Mouse (Mus musculus): Measurements from ENCODE around the gene Fgfr2.

The Fgfr2 gene

DNA sequence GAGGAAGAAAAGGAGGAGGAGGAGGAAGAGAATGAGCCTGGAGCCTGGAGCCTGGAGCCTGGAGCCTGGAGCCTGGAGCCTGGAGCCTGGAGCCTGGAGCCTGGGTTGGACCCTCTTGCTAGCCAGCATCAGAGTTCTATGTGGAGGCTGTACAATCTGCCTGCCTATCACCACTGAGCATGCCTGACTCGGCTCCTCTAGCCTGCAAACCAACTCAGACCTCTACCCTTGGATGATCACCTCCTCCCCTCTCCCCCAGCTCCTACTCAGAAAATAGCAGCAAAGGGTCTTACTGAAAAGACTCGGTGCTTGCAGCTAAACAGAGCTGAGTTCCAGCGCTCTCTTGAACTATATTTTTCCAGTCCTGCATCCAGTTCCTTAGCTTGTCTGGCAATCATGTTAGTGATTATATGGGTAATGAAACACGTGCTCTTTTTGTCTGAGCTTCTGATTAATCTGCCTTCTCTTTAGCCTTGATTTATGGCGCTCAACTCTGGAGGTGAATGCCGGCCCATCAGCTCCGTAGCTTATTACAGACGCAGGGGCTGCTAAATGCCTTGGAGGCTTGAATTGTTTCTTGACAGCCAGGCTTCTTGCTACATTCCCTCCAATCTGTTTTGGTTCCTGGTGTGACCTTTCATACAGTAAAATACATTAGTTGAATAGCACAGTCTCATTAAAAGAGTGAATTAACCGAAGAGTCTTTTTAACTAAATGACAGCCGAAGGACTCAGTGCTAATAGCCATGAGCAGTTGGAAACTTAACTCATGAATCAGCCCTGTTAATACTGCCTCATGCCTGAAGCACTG is 1345.5 kb downstream of the Fgfr2 start:
- DNase-seq: no peak

DNA sequence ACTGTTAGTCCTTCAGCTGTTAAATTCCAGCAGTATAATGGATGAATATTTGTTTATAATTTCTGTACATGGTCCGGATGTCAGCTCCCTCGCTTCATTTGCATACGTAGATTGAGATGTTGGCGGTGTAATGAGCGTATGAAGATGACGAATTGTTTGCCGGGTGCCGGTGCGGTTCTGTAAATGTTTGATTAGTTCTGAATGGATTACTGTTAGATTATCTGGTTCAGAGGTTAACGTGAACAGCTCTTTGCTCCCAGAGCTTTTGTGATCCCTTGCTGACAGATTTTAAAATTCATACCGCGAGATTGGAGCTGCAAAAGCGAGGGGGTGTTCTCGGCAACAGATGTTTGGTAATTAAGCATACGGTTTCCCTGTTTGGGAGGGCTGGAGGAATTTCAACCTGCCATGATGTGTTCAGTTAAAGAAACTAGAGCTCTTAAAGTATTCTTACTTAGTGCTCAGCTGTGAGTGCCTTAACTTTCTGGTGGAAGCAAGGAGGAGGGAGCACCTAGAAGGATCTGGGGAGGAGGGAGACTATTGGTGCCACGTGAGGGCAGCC is 1346.9 kb downstream of the Fgfr2 start:
- no peak for DNase-seq

DNA sequence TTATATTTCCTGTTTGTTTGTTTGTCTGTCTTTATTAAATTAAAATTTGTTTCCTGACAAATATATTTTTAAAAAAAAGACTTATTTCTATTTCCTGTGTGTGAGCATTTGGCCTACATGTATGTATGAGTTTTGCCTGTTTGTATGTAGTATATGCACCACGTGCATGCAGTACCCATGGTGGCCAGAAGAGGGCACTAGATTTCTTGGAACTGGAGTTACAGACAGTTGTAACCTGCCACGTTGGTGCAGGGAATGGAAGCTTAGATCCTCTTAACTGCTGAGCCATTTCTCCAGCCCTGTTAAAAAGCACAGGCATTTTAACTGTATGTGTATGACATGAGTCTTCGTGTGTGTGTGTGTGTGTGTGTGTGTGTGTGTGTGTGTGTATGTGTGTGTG is 1365.2 kb downstream of the Fgfr2 start:
- no peak for DNase-seq

DNA sequence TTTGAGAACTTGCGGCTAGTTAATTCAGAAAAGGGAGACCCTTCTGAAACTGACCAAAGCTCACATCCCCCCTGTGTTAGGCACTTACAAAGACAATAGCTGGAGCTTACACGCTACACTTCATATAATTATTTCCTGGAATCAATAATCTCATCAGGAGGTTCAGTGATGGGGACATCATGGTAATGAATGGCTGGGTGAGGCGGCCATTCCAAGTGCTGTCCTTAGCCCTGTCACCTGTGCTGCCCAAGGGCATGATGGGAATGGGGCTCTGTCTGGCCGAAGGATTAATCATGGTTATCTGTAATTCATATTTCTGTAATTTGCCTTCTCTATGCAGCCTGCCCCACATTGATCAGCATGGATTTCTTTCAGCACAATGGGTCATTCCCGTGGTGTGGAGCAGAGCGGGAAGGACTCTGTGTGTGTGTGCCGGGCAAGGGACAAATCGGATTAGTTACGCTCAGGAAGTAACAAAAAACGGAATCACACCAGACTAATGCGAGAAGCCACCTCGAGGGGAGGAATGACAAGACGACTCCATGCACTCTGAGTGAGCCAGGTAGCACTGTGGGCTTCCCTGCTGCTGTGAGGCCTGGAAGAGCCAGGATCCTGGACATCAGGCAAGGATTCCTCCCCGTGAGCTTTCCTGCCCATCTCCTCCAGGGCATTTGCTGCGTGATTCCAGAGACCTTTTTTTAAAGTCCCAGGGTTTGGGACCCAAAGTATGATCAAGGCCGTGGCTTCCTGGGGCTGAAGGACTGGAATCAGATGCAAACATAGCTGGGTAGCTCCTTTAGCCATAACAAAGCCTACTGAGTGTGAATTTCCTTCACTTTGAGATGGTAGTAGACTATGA is 1375.8 kb downstream of the Fgfr2 start:
- DNase-seq: no peak

DNA sequence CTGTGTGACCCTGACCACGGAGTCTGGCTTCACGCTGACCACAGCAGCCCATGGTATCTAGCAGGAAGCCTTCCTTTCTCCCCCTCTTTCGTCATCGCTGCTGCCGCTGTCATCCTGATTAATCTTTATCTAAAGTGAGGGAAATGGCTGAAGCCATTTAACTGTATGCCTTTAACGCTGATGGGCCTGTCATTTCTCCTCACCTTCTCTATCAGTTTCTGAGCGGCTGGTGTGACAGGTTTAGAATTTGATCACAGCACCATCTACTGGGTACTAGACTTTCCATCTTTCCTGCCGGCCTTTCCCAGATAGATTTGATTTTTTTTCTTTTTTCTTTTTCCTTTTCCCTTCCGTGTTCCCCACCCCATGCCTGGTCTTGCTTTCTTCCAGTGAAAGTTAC is 1376.4 kb downstream of the Fgfr2 start:
- DNase-seq: no peak

DNA sequence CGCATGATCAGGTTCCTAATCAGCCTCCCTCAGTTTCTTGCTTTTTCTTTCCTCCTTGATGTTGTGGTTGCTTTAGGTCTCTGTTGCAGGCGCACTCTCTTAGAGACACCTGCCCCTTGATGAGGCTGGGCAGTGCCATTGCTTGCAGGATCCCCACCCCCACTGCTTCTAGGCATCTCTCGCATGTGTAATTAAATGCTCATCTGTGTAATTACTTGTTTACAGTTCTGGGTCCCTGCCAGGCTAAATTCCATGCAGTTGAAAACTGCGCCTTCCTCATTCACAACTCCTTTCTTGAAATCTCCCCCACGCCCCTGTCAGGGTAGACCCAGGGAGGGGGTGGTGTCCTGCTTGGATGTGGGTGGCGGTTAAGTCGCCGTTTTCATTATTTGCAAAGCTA is 1380.0 kb downstream of the Fgfr2 start:
- DNase-seq: no peak

DNA sequence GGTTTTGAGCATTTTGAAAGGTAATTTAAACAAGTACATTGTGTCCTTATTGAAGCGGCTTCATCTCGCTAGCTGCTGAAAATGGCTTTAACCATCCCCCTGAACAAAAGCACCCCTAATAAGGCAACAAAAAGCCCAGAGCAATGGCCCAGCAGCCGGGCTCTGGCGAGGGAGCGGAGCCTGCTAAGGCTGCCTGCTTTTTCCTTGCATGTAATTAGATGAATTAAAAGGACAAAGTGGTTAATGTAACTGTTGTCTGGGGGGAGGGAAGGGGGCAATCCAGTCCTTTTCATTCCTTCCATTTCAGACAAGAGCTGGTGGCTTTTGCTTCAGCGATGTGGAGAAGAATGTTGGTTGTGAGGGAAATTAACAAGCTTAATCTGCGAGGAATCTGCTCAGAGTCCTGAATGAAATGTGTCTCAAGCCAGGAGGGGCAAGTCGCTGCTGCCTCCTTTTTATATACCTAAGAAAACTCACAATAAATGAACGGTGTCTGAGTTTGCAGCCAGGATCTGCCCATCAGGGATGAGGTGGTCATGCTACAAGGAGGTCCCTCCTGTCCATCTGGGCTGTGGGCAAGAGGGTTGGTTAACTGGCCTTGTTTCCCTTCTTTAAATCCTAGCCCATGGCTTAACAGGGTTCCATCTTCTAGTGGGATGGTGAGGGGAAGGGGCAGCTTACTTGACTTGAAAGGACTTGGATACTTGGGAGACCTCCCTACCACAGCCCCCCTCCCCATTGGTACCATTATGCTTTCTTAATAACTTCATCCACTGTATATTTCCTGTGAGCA is 1400.2 kb downstream of the Fgfr2 start:
- DNase-seq: no peak

DNA sequence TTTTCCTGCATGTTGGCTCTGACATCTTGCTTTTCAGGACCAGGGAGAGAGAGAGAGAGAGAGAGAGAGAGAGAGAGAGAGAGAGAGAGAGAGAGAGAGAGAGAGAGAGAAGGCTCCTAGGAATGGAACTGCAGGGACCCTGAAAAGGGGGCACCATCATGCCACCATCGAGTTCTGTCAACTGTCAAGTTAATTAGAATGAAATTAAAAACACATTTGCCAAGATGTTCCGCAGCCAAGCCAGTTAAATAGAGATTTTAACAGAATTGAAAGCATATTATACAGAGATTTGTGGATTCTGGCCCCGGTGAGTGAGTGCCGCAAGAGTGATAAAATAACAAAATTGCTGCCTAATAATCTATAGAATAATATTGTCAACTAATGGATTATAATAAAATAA is 1400.8 kb downstream of the Fgfr2 start:
- no peak for DNase-seq

DNA sequence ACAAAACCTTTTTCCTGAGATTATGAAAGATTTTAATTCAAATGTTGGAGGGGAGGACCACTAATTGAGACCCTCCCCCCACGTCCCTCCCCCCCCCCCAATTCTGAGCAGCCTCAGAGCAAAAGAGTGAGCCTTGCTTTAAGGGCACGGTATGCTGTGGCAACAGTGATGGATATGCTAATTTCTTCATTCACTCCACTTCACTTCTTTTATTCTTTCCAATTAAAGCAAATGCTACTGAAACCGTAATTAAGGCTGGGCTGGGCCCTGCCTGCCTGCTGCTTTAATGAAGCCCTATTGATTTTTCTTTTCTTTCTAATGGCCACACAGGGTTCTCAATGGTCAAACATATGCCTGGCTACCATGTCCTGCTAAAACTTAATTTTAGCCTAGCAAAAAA is 1404.9 kb downstream of the Fgfr2 start:
- DNase-seq: no peak

DNA sequence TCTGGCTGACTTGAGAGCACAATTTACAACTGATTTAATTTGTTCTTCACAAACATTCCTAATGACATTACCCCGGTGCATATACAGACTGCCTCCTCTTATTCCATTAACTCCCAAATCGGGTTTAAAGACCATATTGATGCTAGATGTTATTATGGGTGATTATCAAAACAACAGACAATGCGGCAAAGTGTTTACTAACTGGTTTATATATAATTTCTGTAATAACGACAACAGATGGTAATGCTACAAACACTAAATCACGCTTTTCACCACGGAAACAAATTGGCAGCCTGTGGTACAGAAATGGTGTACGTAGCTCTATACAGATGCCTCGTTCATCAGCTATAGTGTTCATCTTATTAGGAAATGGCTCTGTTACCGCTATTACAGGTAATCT is 1410.1 kb downstream of the Fgfr2 start:
- DNase-seq: no peak

DNA sequence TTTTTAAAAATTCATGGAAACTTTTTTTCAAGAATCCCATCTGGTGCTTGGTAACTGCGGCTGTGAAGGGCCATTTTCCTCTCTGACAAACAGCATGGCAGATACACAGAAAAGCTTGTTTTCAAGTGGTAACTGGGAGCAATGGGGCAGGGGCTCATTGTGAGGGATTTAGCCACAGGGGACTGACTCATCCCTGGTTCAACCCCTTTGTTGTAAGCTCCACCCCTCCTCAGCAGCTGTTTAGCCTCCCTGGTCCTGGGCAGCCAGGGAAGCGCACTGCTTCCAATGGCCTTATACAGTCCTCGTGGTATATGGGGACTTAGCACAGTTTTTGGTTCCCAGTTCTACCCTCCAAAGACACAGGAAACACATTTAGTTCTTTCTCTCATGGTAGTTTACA is 1426.3 kb downstream of the Fgfr2 start:
- no peak for DNase-seq

DNA sequence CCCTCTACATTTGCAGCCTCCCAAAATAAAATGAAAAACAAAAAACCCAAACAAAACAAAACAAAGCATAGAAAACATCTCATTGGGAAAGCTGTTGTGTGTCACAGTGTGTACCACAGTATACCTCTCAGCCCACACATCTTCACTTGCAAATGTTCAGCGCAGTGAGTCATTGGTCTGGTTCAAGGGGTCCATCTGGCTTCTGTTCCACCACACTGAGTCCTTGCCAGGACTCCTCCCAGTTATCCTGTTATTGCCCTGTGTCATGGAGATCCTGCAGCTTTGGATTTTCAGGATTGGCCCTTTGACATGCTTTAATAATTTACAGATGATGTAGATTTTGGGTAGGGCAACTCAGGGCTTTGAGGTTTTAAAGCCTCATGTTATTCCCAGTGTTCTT is 1435.8 kb downstream of the Fgfr2 start:
- no peak for DNase-seq

DNA sequence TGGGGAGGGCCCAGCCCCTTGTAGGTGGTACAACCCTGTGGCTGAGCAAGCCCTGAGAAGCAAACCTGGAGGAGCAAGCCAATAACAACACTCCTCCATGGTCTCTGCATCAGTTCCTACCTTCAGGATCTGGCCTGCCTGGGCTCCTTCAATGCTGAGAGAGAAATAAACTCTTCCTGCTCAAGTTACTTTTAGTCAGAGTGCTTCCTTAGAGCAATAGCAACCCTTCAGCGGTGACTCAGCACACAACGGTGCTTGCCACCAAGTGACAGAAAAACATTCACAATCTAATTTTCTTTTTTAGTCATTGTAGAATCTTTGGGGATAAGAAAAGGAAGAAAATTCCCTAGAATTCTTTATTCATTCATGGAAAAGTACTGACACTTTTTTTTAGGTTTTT is 1446.0 kb downstream of the Fgfr2 start:
- DNase-seq: no peak

DNA sequence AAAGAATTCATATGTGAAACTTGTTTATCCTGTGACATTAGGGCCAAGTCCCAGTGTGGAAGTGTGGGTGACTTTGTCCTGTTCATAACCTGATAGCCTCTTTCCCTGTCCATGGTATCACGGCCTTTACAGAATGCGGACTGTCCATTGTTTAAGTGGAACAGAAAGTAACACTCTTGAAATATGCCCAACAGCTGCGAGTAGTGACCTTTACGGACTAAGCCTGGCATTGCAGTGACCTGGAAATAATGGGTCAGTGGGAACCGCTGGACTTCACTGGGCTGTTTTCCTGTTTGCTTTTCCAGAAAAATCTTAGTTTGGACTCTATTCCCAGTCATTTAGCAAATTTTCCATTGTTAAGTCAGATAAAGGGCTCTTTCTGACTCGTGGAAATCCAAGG is 1452.6 kb downstream of the Fgfr2 start:
- no peak for DNase-seq

DNA sequence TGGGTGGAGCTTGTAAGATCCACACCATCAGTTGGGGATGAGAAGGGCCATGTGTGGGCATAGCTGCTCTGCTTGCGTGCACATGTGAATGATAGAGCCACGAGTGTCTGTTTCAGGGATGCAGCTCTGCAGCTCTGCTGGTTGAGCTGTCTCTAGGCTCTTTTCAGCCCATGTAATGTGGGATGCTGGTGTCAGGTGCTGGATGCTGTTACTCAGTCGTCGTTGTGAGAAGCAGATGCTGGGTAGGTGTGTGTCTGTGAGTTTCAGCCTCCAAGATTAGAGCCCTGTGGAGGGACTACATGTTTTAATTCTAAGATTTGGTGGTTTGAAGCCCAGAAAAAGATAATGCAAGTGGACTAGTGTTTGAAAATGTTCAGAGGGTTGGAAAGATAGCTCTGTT is 1453.8 kb downstream of the Fgfr2 start:
- DNase-seq: no peak

DNA sequence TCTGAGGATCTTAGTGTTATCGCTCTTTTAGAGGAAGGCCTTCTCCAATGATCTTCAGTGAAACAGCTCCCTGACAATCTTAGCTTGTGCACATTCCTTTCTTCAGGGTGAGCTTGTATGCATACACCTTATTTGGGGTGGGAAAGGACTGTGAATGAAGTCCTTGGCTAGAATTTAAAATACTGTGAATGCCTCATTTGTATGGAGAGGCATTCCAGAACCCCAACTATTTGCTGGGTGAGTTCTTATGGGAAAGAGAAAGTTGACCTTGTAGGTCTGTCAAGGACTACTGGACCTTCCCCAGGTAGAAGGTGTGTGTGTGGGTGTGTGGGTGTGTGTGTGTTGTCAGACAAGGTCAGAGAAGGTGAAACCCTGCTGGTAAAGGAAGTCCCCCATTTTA is 1462.4 kb downstream of the Fgfr2 start:
- no peak for DNase-seq

DNA sequence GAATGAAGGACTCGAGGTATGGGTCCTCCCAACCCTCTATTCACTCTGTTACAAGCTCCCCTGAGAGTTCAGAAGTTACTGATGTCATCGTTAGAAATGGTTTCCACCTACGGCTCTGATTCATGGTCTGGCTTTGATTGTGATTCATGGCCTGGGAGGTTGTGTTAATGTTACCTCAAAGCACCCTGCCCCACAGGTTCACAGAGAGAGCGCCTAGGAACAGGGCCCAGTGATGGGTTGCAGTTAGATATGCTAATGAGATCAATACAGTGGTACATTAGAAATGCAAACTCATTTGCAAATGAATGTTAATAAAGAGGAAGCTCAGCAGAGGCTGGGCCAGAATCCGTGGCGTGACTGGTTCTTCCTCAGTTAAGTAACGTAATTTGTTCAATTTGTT is 1467.1 kb downstream of the Fgfr2 start:
- no peak for DNase-seq

DNA sequence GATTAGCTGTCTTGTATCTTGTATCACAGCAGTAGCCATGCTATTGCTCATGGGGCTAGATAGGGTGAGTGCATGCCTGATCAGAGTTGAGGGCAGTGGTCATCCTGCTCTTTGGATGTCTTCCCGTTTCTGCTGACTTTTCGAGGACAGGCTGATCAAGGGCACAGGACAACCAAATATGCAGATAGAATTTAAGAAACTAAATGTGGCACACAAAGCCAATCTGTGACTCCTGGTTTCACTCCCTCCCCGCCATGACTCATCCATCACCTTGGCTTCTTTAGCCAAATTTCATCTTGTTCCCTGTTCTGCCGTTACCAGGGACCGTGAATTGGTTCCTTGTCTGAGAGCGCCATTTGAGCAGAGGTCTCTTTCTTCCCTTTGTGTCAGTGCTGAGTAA is 1469.7 kb downstream of the Fgfr2 start:
- no peak for DNase-seq

DNA sequence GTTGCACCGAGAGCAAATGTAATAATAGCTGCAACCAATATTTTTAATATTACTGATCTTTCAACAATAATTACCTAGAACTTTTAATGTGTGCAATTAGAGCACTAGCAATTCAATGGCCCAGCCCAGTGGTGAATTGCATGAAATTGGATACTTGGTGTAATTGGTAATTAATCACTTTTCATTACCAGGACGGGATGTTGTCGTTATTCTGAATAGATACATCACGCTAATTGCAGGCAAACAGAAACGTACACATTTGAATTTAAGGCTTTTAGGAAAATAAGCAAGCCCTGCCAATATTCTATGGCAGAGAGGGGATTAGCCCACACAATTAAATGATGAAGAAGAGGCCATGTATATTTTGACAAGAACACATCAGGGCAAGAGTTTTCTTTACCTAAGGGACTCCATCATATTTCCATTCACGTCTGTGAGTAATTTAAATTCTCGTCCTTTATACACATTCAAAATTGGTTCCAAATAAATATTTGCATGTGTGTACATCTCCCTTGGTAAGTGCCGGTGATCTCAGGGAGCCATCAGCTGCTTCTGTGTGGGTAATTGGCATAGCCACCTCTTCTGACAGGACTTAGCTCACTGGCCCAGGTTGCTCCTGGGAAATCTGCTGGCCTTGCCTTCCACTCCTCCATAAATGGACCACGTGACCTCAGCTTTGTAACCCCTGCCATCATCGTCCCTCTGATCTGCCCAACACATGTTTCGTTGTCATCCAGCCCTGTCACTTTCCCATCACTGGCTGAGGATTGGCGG is 1471.0 kb downstream of the Fgfr2 start:
- no peak for DNase-seq

DNA sequence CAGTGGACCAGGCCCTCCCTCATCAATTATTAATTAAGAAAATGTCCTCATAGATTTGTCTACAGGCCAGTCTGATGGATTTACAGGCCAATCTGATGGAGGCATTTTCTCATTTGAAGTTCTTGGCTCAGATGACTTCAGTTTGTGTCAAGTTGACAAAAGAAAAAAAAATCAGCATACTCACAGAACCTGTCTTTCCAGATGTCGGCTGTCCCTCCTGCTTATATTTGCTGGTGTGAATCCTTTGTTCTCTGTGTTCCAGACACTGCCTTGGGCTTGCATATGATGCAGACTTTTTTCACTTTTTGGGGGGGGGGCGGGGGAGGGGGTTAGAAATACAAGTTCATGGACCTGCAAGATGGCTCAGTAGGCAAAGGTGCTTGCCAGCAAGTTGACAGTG is 1472.9 kb downstream of the Fgfr2 start:
- no peak for DNase-seq

DNA sequence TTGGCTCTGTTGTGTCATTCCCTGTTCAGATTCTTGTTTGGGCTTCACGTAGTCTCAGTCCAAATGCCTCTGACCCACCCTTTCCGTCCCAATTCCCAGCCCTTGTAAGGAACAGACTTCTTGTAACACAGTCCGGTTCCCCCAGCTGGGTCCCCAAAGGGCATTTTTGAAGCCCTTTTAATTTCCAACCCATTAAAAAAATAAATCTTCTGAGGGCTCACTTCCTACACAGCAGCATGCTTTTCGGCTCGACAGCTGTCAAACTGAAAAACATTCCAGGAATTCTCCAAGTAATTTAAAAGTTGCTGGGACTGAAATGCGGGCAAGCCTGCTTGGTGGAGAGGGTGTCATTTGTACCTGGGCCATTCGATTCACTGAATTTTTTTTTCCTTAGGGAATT is 1474.9 kb downstream of the Fgfr2 start:
- no peak for DNase-seq

DNA sequence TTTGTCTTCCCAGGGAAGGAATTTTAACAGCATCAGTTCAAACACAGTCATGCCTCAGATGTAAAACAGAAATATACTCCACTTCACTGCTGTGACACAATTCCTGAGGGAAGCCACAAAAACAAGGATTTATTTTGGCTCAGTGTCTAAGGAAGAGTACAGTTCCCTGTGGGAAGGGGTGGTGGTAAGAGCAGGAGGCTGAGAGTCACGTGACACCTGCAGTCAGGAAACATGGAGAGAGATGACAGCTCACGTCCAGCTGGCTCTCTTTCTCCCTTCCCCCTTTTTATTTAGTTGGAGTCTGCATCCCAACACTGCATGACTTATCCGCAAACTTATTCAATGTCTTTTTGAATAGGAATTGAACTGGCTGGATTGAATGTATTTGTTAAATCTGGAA is 1475.6 kb downstream of the Fgfr2 start:
- no peak for DNase-seq

Data from cerebellum, adult 11 months (tissue).